Mouse (Mus musculus) midbrain, embryonic 15.5 days (tissue): ENCODE results near the gene Thada. TPM values are rescaled to one million over a fixed set of nuclear protein-coding genes. Genes with fewer than 3 reads are reported as not detected.
"Not testable (repeated sequence)": the region's sequence is repeated elsewhere in the genome, so short reads cannot be mapped to it uniquely, and the experiment has no call there.

Experiments
- ATAC-seq: fragments of 200-750 bp; cut with Nextera tagmentation; replicated peaks from 2 replicates; pipeline ENCODE4 v1.8.0; 2017; ENCODE audit warnings: moderate TSS enrichment
- H3K27ac ChIP-seq: fragments of 300-500 bp; sonication (generic); 2 replicates; pipeline ENCODE4 v1.5.1; 2015; ENCODE audit warnings: mild to moderate bottlenecking, inconsistent platforms
- H3K27me3 ChIP-seq: fragments of 300-500 bp; sonication (generic); replicated peaks from 2 replicates; pipeline ENCODE4 v1.6.1; 2015; ENCODE audit warnings: inconsistent platforms
- H3K36me3 ChIP-seq: fragments of 300-500 bp; sonication (generic); replicated peaks from 2 replicates; pipeline ENCODE4 v1.6.1; 2015; ENCODE audit warnings: inconsistent platforms
- H3K4me1 ChIP-seq: fragments of 300-500 bp; sonication (generic); 2 replicates; pipeline ENCODE4 v1.6.1; 2015; ENCODE audit warnings: inconsistent platforms
- H3K4me2 ChIP-seq: fragments of 300-500 bp; sonication (generic); 2 replicates; pipeline ENCODE4 v1.6.1; 2015; ENCODE audit warnings: inconsistent platforms, mild to moderate bottlenecking, moderate library complexity
- H3K4me3 ChIP-seq: fragments of 300-500 bp; sonication (generic); 2 replicates; pipeline ENCODE4 v1.5.1; 2015; ENCODE audit warnings: mild to moderate bottlenecking, inconsistent platforms
- H3K9ac ChIP-seq: fragments of 300-500 bp; sonication (generic); 2 replicates; pipeline ENCODE4 v1.6.1; 2015; ENCODE audit warnings: mild to moderate bottlenecking, inconsistent platforms
- H3K9me3 ChIP-seq: fragments of 300-500 bp; sonication (generic); 2 replicates; pipeline ENCODE4 v1.6.1; 2016; ENCODE audit warnings: inconsistent platforms
- whole genome bisulfite sequencing: fragments of 180-500 bp; shearing (Covaris S2); methylation state at CpG from one replicate; pipeline ENCODE4 v1.1.7; 2015; ENCODE audit warnings: mixed read lengths; 5-methylcytosine and 5-hydroxymethylcytosine counted together
- polyA plus RNA-seq: library from polyadenylated mRNA; unstranded; fragments of >200 nt; fragmentation: Nextera tagmentation; extraction: Ambion mirVana; gene quantifications from 2 replicates; pipeline ENCODE4 v1.2.1, GENCODE M21; 2015

The Thada gene
- polyA plus RNA-seq, 1 experiment from 2014 or later: 8.1 TPM

DNA sequence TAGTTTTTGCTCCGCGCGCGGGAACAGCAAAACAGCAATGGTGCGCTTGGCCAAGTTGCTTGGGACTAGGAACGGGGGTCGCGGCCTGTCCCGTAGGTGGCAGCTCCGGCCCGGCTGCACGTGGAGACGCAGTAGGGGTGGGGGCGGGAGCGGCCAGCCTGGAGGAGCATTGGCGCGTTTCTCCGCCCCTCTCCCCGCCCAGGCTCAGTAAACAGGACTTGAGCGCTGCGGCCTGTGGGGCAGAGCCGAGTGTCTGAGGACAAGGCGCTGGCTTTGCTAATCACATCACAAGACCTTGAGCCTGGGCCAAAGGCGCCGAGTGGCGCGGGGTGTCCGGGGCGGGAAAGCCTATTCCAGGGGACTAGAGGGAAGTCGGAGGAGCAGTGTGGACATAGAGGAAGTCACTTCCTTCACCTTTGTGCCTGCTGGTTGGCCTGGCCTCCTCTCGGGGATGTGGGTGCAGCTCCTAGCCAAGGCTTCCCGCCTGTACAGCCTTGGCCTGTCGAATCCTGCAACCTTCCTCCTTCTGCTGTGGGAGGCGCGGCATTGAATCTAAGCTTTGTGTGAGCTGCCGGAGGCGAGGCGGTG, 277.5 kb downstream of the Thada start:
- WGBS: 1% methylated on average over 38 of the region's 38 CpGs
- H3K4me3 ChIP-seq: peak overlapping the region; percentile 61
- H3K36me3 ChIP-seq: no peaks in the 10 kb centered on the region
- peak overlapping the region; percentile 79 for H3K27ac ChIP-seq
- peaks cover 29% of the 10 kb centered on the region for H3K4me1 ChIP-seq
- H3K9ac ChIP-seq: peak overlapping the region; percentile 46
- peak overlapping the region; percentile 96 for H3K4me2 ChIP-seq
- no peaks in the 10 kb centered on the region for H3K9me3 ChIP-seq
- ATAC-seq: peak; percentile 75
- H3K27me3 ChIP-seq: peaks cover 16% of the 10 kb centered on the region; the same call in 1 of the 2 replicates

DNA sequence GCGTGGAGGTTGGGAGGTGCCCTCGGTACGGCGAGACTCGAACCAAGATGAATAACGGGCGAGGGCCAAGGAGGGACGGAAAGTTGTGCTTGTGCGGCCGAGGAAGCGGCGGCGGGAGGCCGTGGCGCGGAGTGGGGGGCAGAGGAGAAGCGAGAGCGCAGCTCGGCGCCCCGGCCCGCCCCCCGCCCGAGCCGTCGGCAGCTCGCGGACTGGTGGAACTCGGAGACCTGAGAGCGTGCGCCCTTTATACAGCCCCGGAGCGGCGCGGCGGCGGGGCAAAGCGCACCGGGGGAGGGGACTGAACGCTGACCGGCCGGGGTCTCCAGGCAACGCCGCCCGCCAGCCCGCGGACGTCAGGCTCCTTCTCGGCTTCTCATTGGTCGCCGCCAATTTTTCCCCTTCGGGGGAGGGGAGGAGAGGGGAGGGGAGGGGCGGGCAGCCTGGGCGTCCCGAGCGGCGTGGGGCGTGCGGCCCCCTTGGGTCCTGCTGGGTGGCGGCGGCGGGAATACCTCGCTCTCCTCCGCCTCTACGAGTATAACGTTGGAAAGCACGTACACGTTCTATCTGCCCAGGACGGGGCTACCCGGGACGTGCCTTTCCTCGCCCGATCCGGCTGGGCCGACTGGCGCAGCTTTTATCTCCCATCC, 278.2 kb downstream of the Thada start, which contains the start of gene Zfp36l2:
Gene Zfp36l2, minus strand, starts transcription at position 221 of the 647 bp plus-strand sequence.
- Histone ChIP-seq H3K4me1 (peaks cover 32% of the 10 kb centered on the region), H3K4me2 (peak within 1 kb of the TSS; percentile 96), H3K27me3 (peaks cover 18% of the 10 kb centered on the region; the same call in 1 of the 2 replicates), H3K9ac (peak within 1 kb of the TSS; percentile 46), H3K27ac (peak within 1 kb of the TSS; percentile 79), H3K4me3 (peak within 1 kb of the TSS; percentile 61), H3K36me3 (no peaks in the 10 kb centered on the region), H3K9me3 (no peaks in the 10 kb centered on the region)
- peak; percentile 88 for ATAC-seq
- under 1% methylated on average over 55 of the region's 76 CpGs for WGBS

DNA sequence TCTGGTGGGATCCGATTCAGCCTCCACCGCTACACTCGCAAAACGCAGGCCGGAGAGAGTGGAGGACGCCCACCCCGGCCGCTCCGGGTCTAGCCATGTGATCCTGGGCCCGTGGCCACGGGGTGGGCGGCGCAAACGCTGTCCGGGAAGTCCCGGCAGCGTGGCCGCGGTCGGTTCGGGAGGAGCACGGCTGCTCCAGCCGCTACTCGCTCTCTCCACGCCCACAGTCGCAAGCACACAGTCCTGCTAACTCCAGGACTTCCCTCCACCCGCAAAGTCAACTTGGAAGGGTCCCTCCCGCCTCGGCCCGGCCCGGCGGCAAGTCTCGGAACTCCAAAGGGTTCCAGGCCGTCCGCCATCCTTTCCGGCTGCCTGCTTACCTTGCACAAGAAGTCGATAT, 278.7 kb downstream of the Thada start:
- peaks cover 32% of the 10 kb centered on the region for H3K4me1 ChIP-seq
- WGBS: under 1% methylated on average over 11 of the region's 37 CpGs

DNA sequence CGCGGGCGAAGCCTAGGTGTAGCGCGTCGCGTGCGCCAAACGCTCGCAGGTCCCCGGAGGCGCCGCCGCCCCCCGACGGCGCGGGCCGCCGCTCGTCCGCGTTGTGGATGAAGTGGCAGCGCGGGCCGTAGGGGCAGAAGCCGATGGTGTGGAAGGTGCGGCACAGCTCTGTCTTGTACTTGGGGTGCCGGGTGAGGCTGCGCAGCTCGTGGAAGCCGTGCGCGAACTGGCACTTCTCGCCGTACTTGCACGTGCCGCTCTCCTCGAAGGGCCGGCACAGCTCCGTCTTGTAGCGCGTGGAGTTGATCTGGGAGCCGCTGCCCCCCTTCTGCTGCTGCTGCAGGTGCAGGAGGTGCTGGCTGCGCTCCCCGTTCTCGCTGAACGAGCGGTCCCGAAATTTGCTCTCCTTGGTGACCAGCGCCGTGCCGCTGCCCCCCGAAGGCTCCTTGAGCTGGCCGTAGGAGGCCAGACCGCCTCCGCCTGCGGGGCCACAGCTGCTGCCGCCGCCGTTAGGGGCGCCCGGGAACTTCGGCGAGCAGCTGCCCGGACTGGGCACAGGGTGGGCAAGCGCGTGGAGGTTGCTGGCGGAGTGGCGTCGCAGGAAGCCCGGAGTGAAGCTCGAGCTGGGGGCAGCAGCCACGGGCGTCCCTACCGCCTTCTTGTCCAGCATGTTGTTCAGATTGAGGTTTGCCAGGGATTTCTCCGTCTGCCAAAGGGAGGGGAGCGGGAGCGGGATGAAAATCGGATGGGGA, 279.4 kb downstream of the Thada start:
- Histone ChIP-seq H3K4me1 (peaks cover 32% of the 10 kb centered on the region), H3K9ac (peak overlapping the region; percentile 18), H3K4me2 (peak overlapping the region; percentile 50), H3K4me3 (peak overlapping the region; percentile 39), H3K36me3 (no peaks in the 10 kb centered on the region), H3K27me3 (peaks cover 18% of the 10 kb centered on the region; the same call in 1 of the 2 replicates), H3K9me3 (no peaks in the 10 kb centered on the region), H3K27ac (peak overlapping the region; percentile 61)
- under 1% methylated on average over 80 of the region's 80 CpGs for WGBS
- ATAC-seq: no peak

More for the DNA sequence above, 278.7 kb downstream of the Thada start:
- Histone ChIP-seq H3K9ac (peak overlapping the region; percentile 46), H3K4me2 (peak overlapping the region; percentile 96), H3K27me3 (peaks cover 18% of the 10 kb centered on the region; the same call in 1 of the 2 replicates), H3K4me3 (peak overlapping the region; percentile 61), H3K27ac (peak overlapping the region; percentile 79)
- H3K36me3 ChIP-seq, H3K9me3 ChIP-seq: not testable (repeated sequence)
- peak; percentile 26 for ATAC-seq

DNA sequence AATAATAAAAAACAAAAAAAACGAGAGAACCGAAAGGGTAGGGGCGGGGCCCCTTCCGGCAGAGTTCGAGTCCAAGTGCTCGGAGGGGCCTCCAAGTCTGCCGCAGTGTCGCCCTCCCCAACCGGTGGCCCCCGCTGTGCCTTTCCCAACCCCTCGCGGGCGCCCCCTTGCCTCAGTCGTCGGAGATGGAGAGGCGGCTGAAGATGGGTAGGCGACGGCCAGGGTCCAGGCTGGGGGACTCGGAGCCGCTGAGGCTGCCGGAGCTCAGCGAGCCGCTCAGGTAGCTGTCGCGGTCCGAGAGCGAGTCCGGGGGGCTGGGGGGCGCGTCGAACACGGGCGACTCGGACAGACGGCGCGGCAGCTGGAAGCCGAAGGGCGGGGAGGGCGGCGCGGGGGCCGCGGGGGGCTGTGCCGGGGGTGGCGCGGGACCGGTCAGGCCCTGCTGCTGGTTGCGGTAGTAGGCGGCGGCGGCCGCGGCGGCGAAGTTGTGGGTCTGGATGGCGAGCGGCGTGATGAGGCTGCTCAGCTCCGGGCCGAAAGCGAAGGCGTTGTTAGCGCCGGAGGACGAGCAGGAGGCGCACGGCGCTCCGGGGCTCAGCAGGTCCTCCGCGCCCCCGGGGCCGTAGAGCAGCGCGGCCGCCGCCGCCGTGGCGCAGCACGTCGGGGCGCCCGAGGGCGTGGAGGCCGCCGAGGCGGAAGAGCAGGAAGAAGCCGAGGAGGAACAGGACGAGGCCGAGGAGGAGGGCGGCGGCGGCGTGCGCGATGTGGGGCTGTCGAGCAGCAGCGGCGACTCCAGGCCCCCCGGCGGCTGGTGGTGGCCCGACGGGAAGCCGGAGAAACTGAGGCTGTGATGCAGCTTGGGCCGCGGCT, 280.2 kb downstream of the Thada start:
- ATAC-seq: no peak
- peak overlapping the region; percentile 61 for H3K27ac ChIP-seq
- peaks cover 18% of the 10 kb centered on the region; the same call in 1 of the 2 replicates for H3K27me3 ChIP-seq
- 1% methylated on average over 79 of the region's 108 CpGs for WGBS
- H3K9me3 ChIP-seq: no peaks in the 10 kb centered on the region
- H3K4me2 ChIP-seq: peak overlapping the region; percentile 50
- H3K4me1 ChIP-seq: peaks cover 32% of the 10 kb centered on the region
- peak overlapping the region; percentile 39 for H3K4me3 ChIP-seq
- H3K36me3 ChIP-seq: no peaks in the 10 kb centered on the region
- H3K9ac ChIP-seq: peak overlapping the region; percentile 18

DNA sequence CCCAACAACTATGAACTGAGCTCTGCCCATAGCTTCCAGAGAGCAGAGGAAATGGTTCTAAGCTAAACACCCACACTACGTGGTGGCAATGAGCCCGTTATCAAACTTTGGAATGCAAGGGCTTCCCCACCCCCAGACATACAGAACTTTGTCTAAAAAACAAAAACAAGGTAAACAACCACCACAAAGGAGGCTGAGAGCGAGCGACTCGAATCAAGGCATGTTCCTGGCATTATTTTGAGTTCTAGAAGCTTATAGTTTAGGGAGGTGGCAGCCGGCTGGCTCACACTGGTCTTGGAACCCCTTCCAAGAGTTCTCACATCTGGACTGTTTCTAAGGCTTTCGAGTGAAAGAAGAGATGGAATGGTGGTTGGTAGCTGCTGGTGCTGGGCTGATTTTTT, 281.0 kb downstream of the Thada start:
- H3K9ac ChIP-seq: no peak overlapping the region
- H3K27me3 ChIP-seq: 0 out of 2 replicates have a peak, but pooled peaks cover 12% of the 10 kb centered on the region
- H3K9me3 ChIP-seq: no peaks in the 10 kb centered on the region
- H3K36me3 ChIP-seq: no peaks in the 10 kb centered on the region
- H3K27ac ChIP-seq: no peak overlapping the region
- WGBS: 10% methylated on average over 7 of the region's 7 CpGs
- H3K4me2 ChIP-seq: peak overlapping the region; percentile 27
- H3K4me1 ChIP-seq: peaks cover 32% of the 10 kb centered on the region
- H3K4me3 ChIP-seq: peak overlapping the region; percentile 39
- no peak for ATAC-seq

DNA sequence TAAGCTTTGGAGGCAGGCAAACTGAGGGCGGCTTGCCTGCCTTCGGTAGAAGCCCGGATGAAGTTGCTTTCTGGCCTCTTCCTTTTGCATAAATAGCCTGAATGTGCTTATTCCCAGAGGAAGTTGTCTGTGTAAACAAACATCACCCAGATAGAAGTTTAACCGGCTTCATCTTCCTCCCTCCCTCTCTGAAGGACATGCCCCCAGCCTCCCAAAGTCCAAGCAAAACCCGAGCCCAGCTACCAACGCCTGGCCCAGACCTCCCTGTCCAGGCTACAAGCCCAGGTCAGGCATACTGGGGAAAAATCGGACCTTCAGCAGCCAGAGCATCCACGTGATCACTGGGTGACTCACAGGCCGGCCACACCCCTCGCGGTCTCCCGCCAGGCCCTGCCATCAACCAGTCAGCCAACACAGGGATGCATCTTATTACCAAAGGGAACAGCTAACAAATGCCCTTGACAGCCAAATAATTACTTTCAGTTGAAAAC, 282.7 kb downstream of the Thada start:
- ATAC-seq: no peak
- 11% methylated on average over 12 of the region's 12 CpGs for WGBS
- Histone ChIP-seq H3K27ac (0 out of 2 replicates have a peak overlapping the region, but pooled peaks have one; percentile 20), H3K4me3 (peak overlapping the region; percentile 10; the same call in 1 of the 2 replicates), H3K9me3 (no peaks in the 10 kb centered on the region), H3K36me3 (no peaks in the 10 kb centered on the region), H3K27me3 (0 out of 2 replicates have a peak, but pooled peaks cover 8% of the 10 kb centered on the region), H3K4me2 (peak overlapping the region; percentile 33), H3K4me1 (peaks cover 22% of the 10 kb centered on the region), H3K9ac (no peak overlapping the region)

DNA sequence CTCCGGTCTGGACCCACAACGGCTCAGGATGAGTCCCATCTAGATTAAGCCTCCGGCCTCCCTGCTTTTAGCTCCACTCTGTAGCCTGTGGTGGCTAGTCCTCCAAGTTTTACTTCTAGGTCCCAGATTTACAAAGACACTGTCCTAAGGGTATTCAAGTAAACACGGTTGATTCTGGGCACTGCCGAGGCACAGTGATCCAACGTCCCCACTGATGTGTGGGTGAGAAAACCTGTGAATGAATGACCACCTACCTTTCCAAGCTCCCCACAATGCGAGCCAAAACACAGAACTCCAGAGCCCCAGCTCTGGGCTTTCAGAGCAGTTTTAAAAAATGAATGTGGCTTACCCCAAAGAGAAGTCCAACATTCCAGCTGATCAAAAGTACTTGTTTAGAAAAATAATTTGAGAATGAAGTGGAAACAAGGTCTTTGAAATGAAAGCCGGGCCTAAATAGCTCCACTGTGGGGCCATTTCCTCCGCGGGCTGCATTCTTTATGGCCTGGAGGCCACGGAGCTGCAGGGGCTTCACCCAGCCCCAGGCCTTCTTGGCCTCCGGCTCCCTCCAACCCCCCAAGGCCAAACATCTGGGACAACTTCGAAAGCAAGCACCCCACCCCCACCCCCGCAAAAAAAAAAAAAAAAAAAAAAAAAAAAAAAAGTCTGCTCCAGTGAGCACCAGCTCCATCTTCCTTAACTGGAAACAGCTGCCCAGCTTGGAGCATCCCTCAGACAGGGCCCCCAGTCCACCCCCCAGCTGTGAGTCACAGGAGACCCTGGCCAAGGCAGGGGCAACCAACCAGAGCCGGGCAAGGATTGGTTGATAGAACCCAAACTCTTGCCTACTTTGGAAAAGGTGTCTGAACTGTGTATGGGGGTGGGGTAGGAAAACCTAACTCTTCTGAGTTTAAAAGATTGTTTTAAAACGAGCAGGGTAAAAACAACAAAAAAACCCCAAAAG, 283.4 kb downstream of the Thada start:
- H3K9ac ChIP-seq: no peak overlapping the region
- H3K4me3 ChIP-seq: no peak overlapping the region
- 39% methylated on average over 16 of the region's 16 CpGs for WGBS
- no peaks in the 10 kb centered on the region for H3K9me3 ChIP-seq
- H3K27ac ChIP-seq: peak overlapping the region; percentile 48
- H3K4me2 ChIP-seq: peak overlapping the region; percentile 33
- ATAC-seq: no peak
- H3K4me1 ChIP-seq: peaks cover 16% of the 10 kb centered on the region
- no peaks in the 10 kb centered on the region for H3K36me3 ChIP-seq
- 0 out of 2 replicates have a peak, but pooled peaks cover 8% of the 10 kb centered on the region for H3K27me3 ChIP-seq

DNA sequence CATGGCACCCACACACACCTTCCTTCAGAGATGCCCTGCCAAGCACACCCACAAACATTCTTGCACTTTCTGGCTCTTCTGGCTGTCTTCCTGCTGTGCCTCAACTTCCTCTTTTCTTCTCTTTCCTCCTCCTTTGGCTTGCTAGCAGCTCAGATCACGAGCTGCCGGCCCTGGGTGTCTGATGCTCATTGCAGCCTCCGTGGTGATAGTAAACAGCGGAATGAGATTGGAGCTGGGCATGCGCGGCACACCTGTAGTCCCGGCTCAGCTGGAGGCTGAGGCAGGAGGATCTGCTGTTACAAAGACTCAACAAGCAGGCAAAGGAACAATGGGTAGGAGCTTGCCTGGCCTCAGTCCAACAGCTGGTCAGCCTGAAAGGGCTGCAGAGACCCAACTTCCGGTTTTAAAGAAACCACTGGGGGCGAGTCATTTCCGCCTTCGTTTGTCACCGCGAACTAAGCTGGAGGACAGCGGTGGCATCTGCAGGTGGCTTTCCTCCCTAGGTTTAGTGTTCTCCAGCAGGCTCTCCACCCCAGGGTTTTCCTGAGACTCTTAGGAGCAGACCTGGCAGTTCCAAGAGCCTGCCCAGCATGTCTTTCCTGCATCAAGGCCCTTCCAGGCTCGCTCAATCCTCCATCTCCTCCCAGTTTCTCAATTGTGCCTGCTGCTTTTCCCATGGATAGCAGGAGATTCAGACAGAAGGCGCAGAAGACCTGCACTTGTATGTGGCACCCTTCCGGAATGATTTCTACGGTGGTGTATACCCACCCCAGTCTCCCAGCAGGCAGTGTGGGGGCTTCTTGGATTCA, 284.3 kb downstream of the Thada start:
- Histone ChIP-seq H3K4me3 (no peak overlapping the region), H3K36me3 (no peaks in the 10 kb centered on the region), H3K27ac (peak overlapping the region; percentile 48), H3K4me1 (peaks cover 12% of the 10 kb centered on the region), H3K9ac (no peak overlapping the region), H3K4me2 (no peak overlapping the region), H3K27me3 (0 out of 2 replicates have a peak, but pooled peaks cover 8% of the 10 kb centered on the region), H3K9me3 (no peaks in the 10 kb centered on the region)
- 71% methylated on average over 18 of the region's 18 CpGs for WGBS
- no peak for ATAC-seq
